Mouse (Mus musculus) 3T3-L1 (cell line): Measurements from ENCODE around the gene 4930556J24Rik.
"Not testable (repeated sequence)": the region's sequence is repeated elsewhere in the genome, so short reads cannot be mapped to it uniquely, and the experiment has no call there.

ENCODE experiments used
- DNase-seq: peaks from one replicate; pipeline ENCODE4 v3.0.0-alpha.2; 2015; ENCODE audit warnings: low read depth, low spot score

Gene 4930556J24Rik

GRCm38 (mm10) chr11:3976678-3977077, at the start of gene 4930556J24Rik:
TSS of gene 4930556J24Rik (minus strand) at chr11:3976778.
- no peak for DNase-seq

- no peak for DNase-seq
These were observed 46.7 kb upstream of the 4930556J24Rik start for GRCm38 (mm10) chr11:4023321-4023720.

- DNase-seq = not testable (repeated sequence)
These were observed 45.5 kb upstream of the 4930556J24Rik start for GRCm38 (mm10) chr11:4022111-4022510.

GRCm38 (mm10) chr11:4015796-4016195, 39.2 kb upstream of the 4930556J24Rik start:
- not testable (repeated sequence) for DNase-seq

- DNase-seq = no peak
These were observed 36.0 kb upstream of the 4930556J24Rik start for GRCm38 (mm10) chr11:4012616-4013015.

GRCm38 (mm10) chr11:4006462-4006861, 29.9 kb upstream of the 4930556J24Rik start:
- no peak for DNase-seq

GRCm38 (mm10) chr11:4005220-4005805, 28.7 kb upstream of the 4930556J24Rik start:
- no peak for DNase-seq

GRCm38 (mm10) chr11:4001603-4002002, 25.0 kb upstream of the 4930556J24Rik start:
- DNase-seq = peak; percentile 75

- no peak for DNase-seq
These were observed 23.0 kb upstream of the 4930556J24Rik start for GRCm38 (mm10) chr11:3999547-3999946.

- DNase-seq = no peak
These were observed 21.6 kb upstream of the 4930556J24Rik start for GRCm38 (mm10) chr11:3997978-3998720.

- DNase-seq = no peak
These were observed 20.3 kb upstream of the 4930556J24Rik start for GRCm38 (mm10) chr11:3996840-3997239.

GRCm38 (mm10) chr11:3995511-3995910, 18.9 kb upstream of the 4930556J24Rik start:
- DNase-seq = peak; percentile 58

- no peak for DNase-seq
These were observed 17.3 kb upstream of the 4930556J24Rik start for GRCm38 (mm10) chr11:3993914-3994313.

- no peak for DNase-seq
These were observed 16.6 kb upstream of the 4930556J24Rik start for GRCm38 (mm10) chr11:3993132-3993531.

- no peak for DNase-seq
These were observed 13.2 kb upstream of the 4930556J24Rik start for GRCm38 (mm10) chr11:3989748-3990147.

- peak; percentile 31 for DNase-seq
These were observed 7.5 kb upstream of the 4930556J24Rik start for GRCm38 (mm10) chr11:3983863-3984745.

GRCm38 (mm10) chr11:3983291-3983862, 6.8 kb upstream of the 4930556J24Rik start, which contains the start of gene Gal3st1:
TSS of gene Gal3st1 (plus strand) at chr11:3983636.
- DNase-seq = no peak

GRCm38 (mm10) chr11:3982275-3983209, 6.0 kb upstream of the 4930556J24Rik start:
- no peak for DNase-seq

- DNase-seq = no peak
These were observed 5.0 kb upstream of the 4930556J24Rik start for GRCm38 (mm10) chr11:3981536-3981935.

- DNase-seq = no peak
These were observed 1.8 kb upstream of the 4930556J24Rik start for GRCm38 (mm10) chr11:3978421-3978820.

- DNase-seq = no peak
These were observed 2.3 kb downstream of the 4930556J24Rik start for GRCm38 (mm10) chr11:3974311-3974710.
